Mouse (Mus musculus): ENCODE measurements around the gene Gm14085.
"Not testable (repeated sequence)": the region's sequence is repeated elsewhere in the genome, so short reads cannot be mapped to it uniquely, and the experiment has no call there.

DNA sequence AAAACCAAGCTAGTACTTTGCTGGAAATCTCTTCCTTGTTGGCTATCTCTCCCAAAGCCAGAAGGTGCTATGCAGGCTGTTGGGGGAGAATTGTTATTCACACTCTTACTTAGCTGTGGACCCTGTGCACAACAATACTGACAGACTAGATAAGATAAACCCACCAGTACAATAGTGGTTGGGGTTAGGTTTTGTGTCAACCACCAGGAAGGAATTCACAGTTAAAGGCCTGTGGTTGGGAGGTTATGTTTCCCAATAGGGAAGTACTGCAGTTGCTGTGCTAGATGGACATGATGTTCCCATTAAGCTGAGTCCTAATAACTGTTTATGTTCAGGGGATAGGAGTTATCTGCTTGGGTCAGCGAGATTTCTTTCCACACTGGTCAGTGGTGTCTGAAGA lies 954 bp upstream of the Gm14085 start:
- not testable (repeated sequence) for TF ChIP-seq CTCF (IDR thresholded peaks at IDR 0.05); POLR2A (IDR thresholded peaks at IDR 0.05; ENCODE audit: insufficient read depth, low read depth, low read length); EP300 (IDR thresholded peaks at IDR 0.05; ENCODE audit: insufficient read depth, low read depth, low read length)
